Comparison of ENCODE assay signal across 25 mouse cellular contexts in the genomic region with DNA sequence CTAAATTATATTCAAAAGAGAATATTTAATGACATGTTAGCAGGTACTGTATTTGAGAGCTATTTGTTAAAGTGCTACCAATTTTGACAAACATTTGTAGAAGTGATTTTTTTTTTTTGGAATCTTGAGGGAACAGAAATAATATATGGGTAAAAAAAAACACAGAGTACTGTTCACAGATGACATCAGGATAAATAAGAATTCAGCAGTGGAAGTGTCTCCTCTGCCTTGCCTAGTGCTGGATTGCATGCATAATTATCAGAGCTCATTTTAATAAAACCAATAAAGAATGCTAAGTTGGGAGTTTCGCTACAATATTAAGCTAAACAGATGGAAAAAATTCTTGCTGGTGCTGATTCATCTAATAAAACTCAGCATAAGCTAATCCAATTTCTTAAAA.
DNase-seq lines count a peak whose midpoint lies in the region; ATAC-seq and TF ChIP-seq lines count a peak whose summit lies in the region.
"Had no signal": no experiment of that assay in that cellular context is flagged by ENCODE, and none has a peak within 500 bp of the region (broad histone marks: within the 10 kb centered on the region; RNA-seq: fewer than 3 reads in every experiment).

No protein-coding gene starts in this region.

- 0 out of 2 replicates have a peak, but pooled peaks cover 5% of the 10 kb centered on the region for H3K4me1 ChIP-seq in forebrain, embryonic 13.5 days
- peaks cover 9% of the 10 kb centered on the region; the same call in 1 of the 2 replicates for H3K4me1 ChIP-seq in forebrain, embryonic 12.5 days
- peaks cover 32% of the 10 kb centered on the region for H3K4me1 ChIP-seq in forebrain, embryonic 15.5 days
- no peaks in the 10 kb centered on the region for H3K4me1 ChIP-seq in forebrain, embryonic 11.5 days (replicated peaks; ENCODE audit: control insufficient read depth, insufficient read depth, low read length)
- no peaks in the 10 kb centered on the region for H3K4me1 ChIP-seq in forebrain, postnatal 0 days (ENCODE audit: insufficient read depth)

- DNase-seq in forebrain, embryonic 11.5 days (ENCODE audit: low spot score): no peak
- DNase-seq in brain, embryonic 14.5 days (ENCODE audit: low read depth): peak; percentile 45
- DNase-seq in forebrain, postnatal 0 days: no peak
- DNase-seq in gastrocnemius, adult 18-20 months (ENCODE audit: low spot score): no peak
- DNase-seq: adrenal gland, adult 8-10 months; adrenal gland, postnatal 14 days; adrenal gland, postnatal 36 days; B cell, adult 2 months; cerebellum, adult 11 months; cerebellum, adult 18-20 months; cerebellum, adult 8-10 months; cerebellum, adult 9-11 months; cerebellum, postnatal 14 days; cerebellum, postnatal 36 days; embryo, embryonic 11 days had no signal

- no peak overlapping the region for H3K4me2 ChIP-seq in forebrain, embryonic 13.5 days
- H3K4me2 ChIP-seq in forebrain, embryonic 12.5 days: no peak overlapping the region
- H3K4me2 ChIP-seq in forebrain, embryonic 15.5 days (replicated peaks): no peak overlapping the region
- no peak overlapping the region for H3K4me2 ChIP-seq in forebrain, embryonic 11.5 days (ENCODE audit: low read depth, low read length, severe bottlenecking)
- H3K4me2 ChIP-seq in forebrain, postnatal 0 days (ENCODE audit: low read depth): no peak overlapping the region
- H3K4me2 ChIP-seq: embryonic facial prominence, embryonic 13.5 days; embryonic facial prominence, embryonic 15.5 days had no signal

- no peaks in the 10 kb centered on the region for H3K36me3 ChIP-seq in forebrain, embryonic 13.5 days (ENCODE audit: poor library complexity, severe bottlenecking)
- H3K36me3 ChIP-seq in forebrain, embryonic 12.5 days (replicated peaks): no peaks in the 10 kb centered on the region
- H3K36me3 ChIP-seq in forebrain, embryonic 15.5 days: no peaks in the 10 kb centered on the region
- no peaks in the 10 kb centered on the region for H3K36me3 ChIP-seq in forebrain, embryonic 11.5 days (ENCODE audit: control insufficient read depth, insufficient read depth, low read length)
- no peaks in the 10 kb centered on the region for H3K36me3 ChIP-seq in forebrain, postnatal 0 days (ENCODE audit: insufficient read depth)
- H3K36me3 ChIP-seq: embryonic facial prominence, embryonic 13.5 days; embryonic facial prominence, embryonic 15.5 days; G1E had no signal

- peak; percentile 39; the same call in 1 of the 2 replicates for ATAC-seq in forebrain, embryonic 13.5 days
- no peak for ATAC-seq in forebrain, embryonic 12.5 days (ENCODE audit: low FRiP score)
- peak; percentile 49; the same call in 1 of the 2 replicates for ATAC-seq in forebrain, embryonic 15.5 days (replicated peaks)
- no peak for ATAC-seq in forebrain, embryonic 11.5 days (replicated peaks; ENCODE audit: low FRiP score)
- peak; percentile 65; the same call in 1 of the 2 replicates for ATAC-seq in forebrain, postnatal 0 days
- ATAC-seq: activated CD4-positive, CD25-positive, alpha-beta regulatory T cell, adult 4 months; CD4-positive, CD25-positive, alpha-beta regulatory T cell, adult 4 months; Patski had no signal

- no peak overlapping the region for H3K27ac ChIP-seq in forebrain, embryonic 13.5 days
- no peak overlapping the region for H3K27ac ChIP-seq in forebrain, embryonic 12.5 days
- no peak overlapping the region for H3K27ac ChIP-seq in forebrain, embryonic 15.5 days (replicated peaks)
- no peak overlapping the region for H3K27ac ChIP-seq in forebrain, embryonic 11.5 days (ENCODE audit: low read depth, low read length)
- no peak overlapping the region for H3K27ac ChIP-seq in forebrain, postnatal 0 days (ENCODE audit: low read depth, low read length)
- H3K27ac ChIP-seq: embryonic facial prominence, embryonic 13.5 days; embryonic facial prominence, embryonic 15.5 days had no signal

- no peaks in the 10 kb centered on the region for H3K27me3 ChIP-seq in forebrain, embryonic 13.5 days
- H3K27me3 ChIP-seq in forebrain, embryonic 12.5 days: 0 out of 2 replicates have a peak, but pooled peaks cover 5% of the 10 kb centered on the region
- no peaks in the 10 kb centered on the region for H3K27me3 ChIP-seq in forebrain, embryonic 15.5 days
- no peaks in the 10 kb centered on the region for H3K27me3 ChIP-seq in forebrain, embryonic 11.5 days (ENCODE audit: control insufficient read depth, insufficient read depth, low read length)
- H3K27me3 ChIP-seq in forebrain, postnatal 0 days (ENCODE audit: insufficient read depth, low read length): no peaks in the 10 kb centered on the region; the same call in 1 of the 2 replicates
- H3K27me3 ChIP-seq: Patski had no signal

- no peak for TF ChIP-seq CTCF in brain, embryonic 14.5 days (IDR thresholded peaks at IDR 0.05; ENCODE audit: borderline replicate concordance, extremely low read depth, insufficient read depth, insufficient read length)
- no peak for TF ChIP-seq CTCF in forebrain, postnatal 0 days (IDR thresholded peaks at IDR 0.05; ENCODE audit: low read depth)

- no peaks in the 10 kb centered on the region for H3K9me3 ChIP-seq in forebrain, embryonic 13.5 days (replicated peaks)
- H3K9me3 ChIP-seq in forebrain, embryonic 12.5 days: no peaks in the 10 kb centered on the region
- no peaks in the 10 kb centered on the region for H3K9me3 ChIP-seq in forebrain, embryonic 15.5 days
- no peaks in the 10 kb centered on the region for H3K9me3 ChIP-seq in forebrain, embryonic 11.5 days (ENCODE audit: control insufficient read depth, low read length)
- H3K9me3 ChIP-seq in forebrain, postnatal 0 days (ENCODE audit: low read length): no peaks in the 10 kb centered on the region
- H3K9me3 ChIP-seq: embryonic facial prominence, embryonic 13.5 days; embryonic facial prominence, embryonic 15.5 days had no signal

- H3K9ac ChIP-seq in forebrain, embryonic 13.5 days: no peak overlapping the region
- H3K9ac ChIP-seq in forebrain, embryonic 12.5 days: no peak overlapping the region
- no peak overlapping the region for H3K9ac ChIP-seq in forebrain, embryonic 15.5 days (replicated peaks)
- no peak overlapping the region for H3K9ac ChIP-seq in forebrain, embryonic 11.5 days (ENCODE audit: low read length)
- H3K9ac ChIP-seq in forebrain, postnatal 0 days: no peak overlapping the region
- H3K9ac ChIP-seq: embryonic facial prominence, embryonic 13.5 days; embryonic facial prominence, embryonic 15.5 days had no signal

- 76% methylated on average over 1 of the region's 1 CpGs for WGBS in forebrain, embryonic 13.5 days
- 78% methylated on average over 1 of the region's 1 CpGs for WGBS in forebrain, embryonic 12.5 days
- 56% methylated on average over 1 of the region's 1 CpGs for WGBS in forebrain, embryonic 15.5 days
- WGBS in forebrain, embryonic 11.5 days: 82% methylated on average over 1 of the region's 1 CpGs
- 31% methylated on average over 1 of the region's 1 CpGs for WGBS in forebrain, postnatal 0 days

- H3K4me3 ChIP-seq in forebrain, embryonic 13.5 days: no peak overlapping the region
- no peak overlapping the region for H3K4me3 ChIP-seq in forebrain, embryonic 12.5 days (replicated peaks)
- no peak overlapping the region for H3K4me3 ChIP-seq in forebrain, embryonic 15.5 days
- no peak overlapping the region for H3K4me3 ChIP-seq in forebrain, embryonic 11.5 days (ENCODE audit: low read depth, low read length)
- H3K4me3 ChIP-seq in forebrain, postnatal 0 days (ENCODE audit: low read depth, low read length): no peak overlapping the region
- H3K4me3 ChIP-seq: embryonic facial prominence, embryonic 13.5 days; embryonic facial prominence, embryonic 15.5 days; erythroblast, embryonic 14.5 days had no signal

- no peak for TF ChIP-seq POLR2A in brain, embryonic 14.5 days (IDR thresholded peaks at IDR 0.05; ENCODE audit: borderline replicate concordance, extremely low read depth, insufficient read depth, insufficient read length, poor library complexity, severe bottlenecking)

Comparison
In these comparisons a context has a peak if more than half of its experiments do, and no peak if none do; other contexts are left out.
1. ATAC-seq: peak in forebrain, embryonic 13.5 days (single experiment), forebrain, embryonic 15.5 days (single experiment) and forebrain, postnatal 0 days (single experiment); none in forebrain, embryonic 12.5 days (single experiment) and forebrain, embryonic 11.5 days (single experiment).